Mouse (Mus musculus): ENCODE data around the gene Galntl6.

Gene Galntl6

GRCm38 (mm10) chr8:58912196-58912839 lies at the start of gene Galntl6:
Galntl6 (minus strand) TSS chr8:58912640.
- DNase-seq (ENCODE audit: low read depth), result no peak

DNA sequence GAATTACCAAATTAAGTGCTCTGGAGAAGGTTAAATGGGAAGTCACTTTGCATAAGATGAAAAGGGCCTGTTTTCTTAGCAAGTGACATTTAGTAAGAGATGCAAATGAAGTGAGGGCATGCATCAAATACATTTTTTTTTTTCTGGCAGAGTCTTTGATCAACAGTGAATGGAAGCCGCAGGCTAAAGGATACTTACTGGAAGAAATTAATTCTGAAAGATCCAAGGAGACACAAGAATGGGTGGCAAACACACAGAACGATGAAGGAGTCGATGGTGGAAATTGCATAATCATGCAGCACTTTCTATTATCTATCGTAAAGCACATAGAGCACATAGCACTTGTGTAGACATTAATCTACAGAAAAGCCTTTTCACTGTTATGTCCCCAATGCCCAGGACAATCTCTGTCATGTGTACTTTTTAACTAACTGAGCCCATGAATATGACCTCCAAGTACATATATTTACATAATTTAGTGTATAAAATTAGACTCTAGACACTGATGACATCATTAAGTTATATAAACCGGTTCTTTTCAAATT lies 44.8 kb upstream of the Galntl6 start:
- DNase-seq (ENCODE audit: low read depth), result no peak

DNA sequence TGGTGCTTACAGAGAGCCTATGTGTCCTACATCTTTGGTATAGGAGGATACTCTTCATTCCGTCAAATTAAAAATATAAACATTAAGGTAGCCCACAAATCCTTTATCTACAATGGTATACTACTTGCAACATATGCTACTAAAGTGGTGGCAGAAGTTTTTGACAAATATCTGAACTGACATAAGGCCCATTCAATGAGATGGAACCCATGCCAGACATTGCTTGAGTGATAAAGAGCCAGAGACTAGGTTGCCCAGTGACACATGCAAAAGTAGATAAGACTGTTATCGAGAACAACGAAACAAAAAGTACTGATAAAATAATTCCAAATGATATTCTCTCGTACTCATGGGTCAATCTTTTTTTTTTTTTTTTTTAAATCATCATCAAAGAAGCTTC lies 31.3 kb upstream of the Galntl6 start:
- no peak for DNase-seq (ENCODE audit: low read depth)

DNA sequence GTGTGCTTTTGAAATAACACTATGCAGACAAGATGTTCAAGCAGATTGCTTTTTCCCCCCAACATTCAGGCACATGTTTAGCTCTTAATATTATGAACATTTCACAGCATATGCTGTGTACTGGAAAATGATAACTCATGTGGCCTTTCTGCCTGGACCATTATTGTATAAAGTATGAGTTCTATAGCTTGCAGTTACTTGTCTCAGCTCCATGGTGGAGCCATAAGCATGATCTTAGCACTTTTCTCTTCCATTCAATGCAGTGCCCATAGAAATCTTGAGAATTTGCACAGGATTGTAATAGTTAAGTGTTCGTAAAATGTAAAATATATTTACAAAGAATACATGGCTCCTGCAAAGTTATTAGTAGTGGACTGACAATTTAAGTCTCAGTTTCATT lies 18.6 kb upstream of the Galntl6 start:
- no peak for DNase-seq (ENCODE audit: low read depth)

DNA sequence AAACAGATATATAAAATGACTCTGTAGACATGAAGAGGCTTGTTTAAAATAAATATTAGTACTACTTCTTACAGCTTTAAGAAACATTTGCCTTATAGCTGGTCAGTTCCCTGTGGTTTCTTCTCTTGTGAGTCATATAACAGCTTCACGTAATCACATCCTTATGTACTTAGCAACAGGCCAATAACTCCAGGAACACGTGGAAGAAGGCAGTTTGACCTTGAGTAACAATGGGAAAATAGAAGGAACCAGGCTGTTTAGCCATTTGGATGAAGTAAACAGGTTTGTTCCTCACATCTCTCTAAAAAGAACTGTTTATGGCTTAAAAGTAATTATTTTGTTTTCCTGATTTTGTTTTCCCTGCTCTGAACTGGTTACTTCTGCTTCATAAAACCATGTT lies 2.7 kb upstream of the Galntl6 start:
- DNase-seq (ENCODE audit: low read depth), result peak; percentile 9

DNA sequence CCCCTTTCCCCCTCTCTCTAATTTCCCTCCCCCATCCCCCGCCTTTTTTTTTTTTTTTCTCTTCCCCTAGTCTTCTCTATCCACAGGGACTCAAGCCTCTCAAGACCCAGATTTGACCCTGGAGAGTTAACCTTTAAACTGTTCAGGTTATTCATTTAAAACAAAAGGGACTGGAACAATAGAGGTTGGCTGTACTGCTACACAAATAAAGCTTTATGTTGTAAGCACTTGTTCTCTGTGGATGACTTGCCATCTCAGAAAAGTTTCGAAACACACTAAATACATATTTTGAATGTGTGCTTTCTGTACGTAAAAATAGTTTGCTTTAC lies 1.2 kb upstream of the Galntl6 start:
- no peak for DNase-seq (ENCODE audit: low read depth)

DNA sequence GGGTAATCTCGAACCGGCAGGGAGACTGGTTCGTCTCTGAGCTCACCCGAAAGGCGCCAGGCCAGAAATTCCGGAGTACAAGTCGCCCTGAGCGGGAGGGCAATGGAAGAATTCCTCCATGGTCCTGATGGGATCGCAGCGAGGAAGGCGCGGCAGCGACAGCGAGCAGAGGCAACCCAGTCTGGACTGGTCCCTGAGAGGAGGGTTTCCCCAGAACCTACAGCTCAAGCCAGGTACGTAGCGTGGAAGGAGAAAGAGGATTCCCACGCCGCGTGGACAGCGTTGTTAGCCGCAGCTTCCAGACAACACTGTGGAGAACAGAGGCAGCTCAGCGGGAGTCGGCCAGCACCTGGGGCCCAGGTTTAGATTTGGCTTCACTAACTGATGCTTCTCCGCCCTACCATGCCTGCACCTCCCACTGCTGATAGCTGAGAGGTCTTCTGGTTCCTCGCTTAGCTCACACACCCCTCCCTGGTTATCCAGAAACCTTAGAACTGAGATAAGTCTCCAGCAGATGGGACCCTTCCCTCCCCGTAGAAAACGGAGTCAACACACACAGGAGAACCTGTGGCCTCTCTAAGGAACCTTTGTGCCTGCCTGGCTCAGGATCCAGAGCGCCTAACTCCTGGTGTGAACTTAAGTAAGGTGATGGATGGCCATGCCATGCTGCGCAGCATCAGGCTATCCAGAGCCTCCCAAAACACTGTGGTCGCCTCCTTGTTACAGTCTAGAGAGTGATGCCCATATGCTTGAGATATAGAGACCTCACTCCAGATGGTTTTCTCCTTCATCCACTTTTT lies 600 bp upstream of the Galntl6 start:
- no peak for DNase-seq (ENCODE audit: low read depth)

DNA sequence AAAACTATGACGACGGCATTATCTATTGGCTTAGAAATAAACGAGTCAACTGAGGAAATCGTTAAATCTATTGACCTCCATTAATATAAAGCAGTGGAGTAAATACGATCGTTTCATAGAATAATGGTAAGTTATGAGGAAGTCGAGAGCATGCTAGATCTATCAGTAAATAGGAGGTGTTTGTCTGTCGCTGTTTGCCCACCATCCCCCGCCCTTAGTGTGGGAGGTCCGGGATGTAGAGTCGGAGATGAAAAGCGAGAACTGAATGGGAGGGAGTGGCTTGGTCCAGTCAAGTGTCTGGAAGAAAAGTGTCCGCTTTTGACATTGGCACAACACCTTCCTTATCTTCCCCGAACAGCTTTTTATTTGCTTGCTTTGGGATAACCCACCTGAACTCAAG lies 763 bp downstream of the Galntl6 start, which contains the start of gene BC030500:
Gene BC030500, plus strand, starts transcription at position 79 of the 400 bp plus-strand sequence.
- DNase-seq (ENCODE audit: low read depth), result no peak

- DNase-seq (ENCODE audit: low read depth), result no peak
Observed at GRCm38 (mm10) chr8:58904465-58904864, 8.0 kb downstream of the Galntl6 start.

- DNase-seq (ENCODE audit: low read depth), result no peak
Observed at GRCm38 (mm10) chr8:58895960-58896359, 16.5 kb downstream of the Galntl6 start.

DNA sequence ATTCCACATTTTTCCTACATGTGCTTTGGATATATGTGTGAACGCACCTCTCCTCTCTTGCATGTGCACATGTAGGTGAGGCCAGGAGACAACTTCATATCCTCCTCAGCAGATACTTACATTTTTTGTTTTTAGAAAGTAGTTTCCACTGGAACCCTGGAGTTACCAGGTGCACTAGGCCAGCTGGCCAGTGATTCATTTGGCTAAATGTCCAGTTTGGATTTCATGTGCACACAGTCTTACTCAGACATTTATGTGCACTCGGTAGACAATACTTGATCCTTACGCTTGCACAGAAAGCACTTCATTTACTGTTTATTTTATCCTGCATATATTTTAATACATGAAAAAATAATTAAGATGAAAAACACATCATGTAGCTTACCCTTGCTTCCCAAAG lies 21.8 kb downstream of the Galntl6 start:
- DNase-seq (ENCODE audit: low read depth), result no peak

- peak; percentile 6 for DNase-seq (ENCODE audit: low read depth)
Observed at GRCm38 (mm10) chr8:58886405-58886804, 26.0 kb downstream of the Galntl6 start.

DNA sequence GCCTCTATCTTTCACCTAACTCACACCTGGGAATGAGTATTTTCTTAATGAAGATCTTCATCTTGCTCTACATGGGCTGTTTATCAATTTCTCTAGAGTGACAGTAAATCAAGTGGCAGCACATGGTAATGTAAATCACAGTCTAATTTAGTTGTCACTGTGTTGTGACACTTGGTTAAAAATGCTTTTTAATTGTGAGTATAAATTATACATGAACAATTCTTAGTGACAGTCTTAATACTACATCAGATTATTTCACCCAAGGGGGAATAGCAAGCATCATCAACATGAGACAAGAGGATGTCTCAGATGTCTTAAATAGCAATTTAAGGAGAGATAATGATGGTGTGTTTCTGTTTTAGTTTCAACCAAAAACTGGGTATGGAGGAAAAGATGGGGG lies 88.1 kb downstream of the Galntl6 start:
- no peak for DNase-seq (ENCODE audit: low read depth)

- peak; percentile 18 for DNase-seq (ENCODE audit: low read depth)
Observed at GRCm38 (mm10) chr8:58805190-58805589, 107.2 kb downstream of the Galntl6 start.

- DNase-seq (ENCODE audit: low read depth), result no peak
Observed at GRCm38 (mm10) chr8:58801847-58802246, 110.6 kb downstream of the Galntl6 start.

GRCm38 (mm10) chr8:58753769-58754168 lies 158.7 kb downstream of the Galntl6 start:
- DNase-seq (ENCODE audit: low read depth), result no peak

GRCm38 (mm10) chr8:58737963-58738362 lies 174.5 kb downstream of the Galntl6 start:
- DNase-seq (ENCODE audit: low read depth), result no peak

- DNase-seq (ENCODE audit: low read depth), result no peak
Observed at GRCm38 (mm10) chr8:58691761-58692160, 220.7 kb downstream of the Galntl6 start.

DNA sequence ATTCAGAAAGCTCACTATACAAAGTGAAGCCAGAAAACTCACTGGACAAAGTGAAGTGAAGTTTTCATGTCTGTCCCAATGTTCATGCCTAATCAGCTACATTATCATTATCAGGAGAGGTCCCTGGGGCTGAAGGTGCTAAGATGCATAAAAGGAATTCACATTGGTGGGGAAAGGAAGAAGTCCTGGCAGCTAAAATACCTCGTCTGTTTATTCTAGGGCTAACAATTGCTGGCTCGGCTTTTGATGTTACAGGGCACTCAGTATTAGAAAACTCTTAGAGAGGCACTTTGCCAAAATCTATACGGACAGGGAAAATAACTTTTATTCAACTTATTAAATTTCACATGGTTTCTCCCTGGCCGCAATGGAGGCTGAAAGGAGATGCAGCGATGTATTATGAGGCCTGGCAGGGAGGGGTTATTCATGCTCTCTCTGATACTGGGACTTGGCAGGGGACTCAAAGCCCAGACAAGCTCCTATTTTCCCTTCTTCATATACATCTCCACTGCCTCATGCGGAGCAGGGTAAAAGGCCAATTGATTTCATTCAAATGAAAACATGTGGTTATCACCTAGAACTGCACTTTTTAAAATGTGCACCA lies 234.5 kb downstream of the Galntl6 start:
- no peak for DNase-seq (ENCODE audit: low read depth)

GRCm38 (mm10) chr8:58669075-58669474 lies 243.4 kb downstream of the Galntl6 start:
- DNase-seq (ENCODE audit: low read depth), result no peak

DNA sequence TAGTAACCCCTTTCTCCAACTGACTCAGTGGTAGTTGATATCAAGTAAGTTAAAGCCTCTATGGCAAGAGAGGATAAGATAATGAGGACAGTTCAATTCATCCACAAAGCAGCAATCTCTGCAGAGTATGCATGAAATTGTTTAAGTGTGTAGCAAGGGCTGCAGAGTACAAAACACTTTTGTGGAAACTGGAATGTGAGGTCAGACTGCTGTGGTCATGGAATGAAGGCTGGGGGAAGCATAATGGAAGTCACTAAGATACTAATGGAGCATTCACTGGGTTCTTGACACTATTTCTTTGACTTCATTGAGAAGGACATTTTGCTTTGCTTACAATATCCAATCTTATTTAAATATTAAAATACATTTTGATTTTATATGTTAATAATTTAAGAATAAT lies 252.4 kb downstream of the Galntl6 start:
- DNase-seq (ENCODE audit: low read depth), result no peak

GRCm38 (mm10) chr8:58655631-58656030 lies 256.8 kb downstream of the Galntl6 start:
- peak; percentile 1 for DNase-seq (ENCODE audit: low read depth)

GRCm38 (mm10) chr8:58606451-58606850 lies 306.0 kb downstream of the Galntl6 start:
- no peak for DNase-seq (ENCODE audit: low read depth)

Measured in NIH3T3 (cell line).